Mouse (Mus musculus): Measurements from ENCODE around the gene Fhod1. TPM values are rescaled to one million over a fixed set of nuclear protein-coding genes. Genes with fewer than 3 reads are reported as not detected.

Fhod1 gene
- polyA plus RNA-seq (2017; shearing (Covaris generic)) = 1 to 10 TPM; 1.0 to 1.8 TPM

DNA sequence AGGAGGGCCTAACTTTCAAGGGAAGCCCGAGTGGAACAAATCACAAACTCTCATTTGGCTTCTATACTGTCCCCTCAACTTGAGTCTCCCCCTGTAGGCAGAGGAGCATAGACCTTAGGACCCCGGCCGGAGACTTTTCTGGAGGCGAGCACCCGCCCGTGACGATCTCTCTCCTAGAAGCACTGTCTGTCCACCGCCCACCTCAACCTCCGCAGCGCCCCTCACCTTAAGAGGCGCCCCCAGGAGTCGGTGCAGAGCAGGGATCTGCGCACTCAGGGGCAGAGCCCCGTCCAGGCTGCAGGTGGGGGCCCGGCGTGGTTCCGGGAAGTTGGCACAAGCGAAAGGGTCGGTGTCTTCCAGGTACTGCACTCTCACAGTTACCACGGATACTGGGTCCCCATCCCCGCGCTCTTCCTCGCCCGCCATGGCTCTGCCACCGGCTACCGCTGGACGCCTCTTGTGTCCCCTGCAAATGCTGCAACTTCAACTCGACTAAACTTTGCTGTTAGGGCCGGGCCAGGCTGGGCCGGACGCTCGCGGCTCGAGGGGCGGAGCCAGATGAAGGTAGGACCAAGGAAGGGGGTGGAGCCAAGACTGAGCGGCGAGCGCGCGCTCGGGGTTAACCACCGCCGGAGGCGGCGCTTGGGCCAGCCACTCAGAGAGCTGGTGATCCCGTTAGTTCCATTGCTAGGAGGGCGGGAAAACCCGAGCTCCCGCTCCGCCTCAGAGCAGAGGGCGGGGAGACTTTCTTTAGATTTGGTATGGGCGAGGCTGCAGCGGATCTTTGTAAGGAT is at the start of gene Fhod1:
Gene Fhod1 (minus strand): TSS at position 526 of the 794 bp plus-strand sequence.

DNA sequence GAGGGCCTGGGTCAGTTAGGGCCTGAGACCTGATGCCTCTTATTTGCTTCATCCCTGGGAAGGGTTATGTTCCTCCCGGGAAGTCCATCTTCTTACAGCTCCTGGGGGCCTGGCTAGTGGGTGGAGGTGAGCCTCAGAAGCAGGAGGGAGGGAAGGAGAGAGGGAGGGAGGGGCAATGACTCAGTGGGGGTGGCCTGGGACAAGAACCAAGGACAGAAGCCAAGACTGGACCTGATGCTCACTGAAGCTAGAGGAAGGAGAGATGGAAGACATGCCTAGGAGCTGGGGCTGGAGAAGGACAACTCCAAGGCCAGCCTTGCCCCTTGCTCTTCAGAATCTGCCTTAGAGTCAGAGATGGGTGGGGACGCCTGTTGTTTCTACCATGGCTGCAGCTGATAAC is 25.3 kb upstream of the Fhod1 start, which contains the start of gene Plekhg4:
Gene Plekhg4 (plus strand): TSS at position 243 of the 400 bp plus-strand sequence.

DNA sequence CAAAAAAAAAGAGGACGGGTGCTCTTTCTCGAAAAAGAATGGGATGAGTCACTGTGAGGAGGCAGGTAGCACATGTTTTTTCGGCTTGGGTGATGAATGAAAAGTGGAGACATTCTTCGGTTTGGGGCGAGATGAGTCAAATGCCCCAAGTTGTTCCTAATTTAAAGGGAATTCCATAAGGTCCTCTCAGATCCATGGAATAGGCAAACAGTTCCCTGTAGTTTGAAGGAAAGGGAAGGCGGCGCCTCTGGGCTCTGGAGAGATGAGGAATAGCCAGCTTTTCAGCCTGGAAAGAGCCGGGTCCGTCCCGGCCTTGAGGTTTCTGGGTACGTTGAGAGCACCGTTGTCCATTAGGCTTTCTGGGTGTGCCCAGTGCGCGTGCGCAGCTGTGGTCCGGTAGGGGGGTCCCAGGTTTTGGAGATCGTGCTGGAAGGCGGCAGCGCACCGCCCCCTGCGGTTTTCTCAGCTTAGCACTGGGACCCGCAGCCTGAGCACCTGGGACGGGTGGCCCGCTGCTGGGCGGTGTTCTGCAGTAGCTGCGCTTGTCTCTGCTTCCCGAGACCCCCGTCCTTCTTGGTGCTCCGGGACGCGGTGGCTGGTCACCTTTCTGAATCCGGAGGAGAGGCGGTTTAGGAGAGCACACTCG is 820 bp upstream of the Fhod1 start, which contains the start of gene Slc9a5:
Gene Slc9a5 (plus strand): TSS at position 394 of the 646 bp plus-strand sequence.

DNA sequence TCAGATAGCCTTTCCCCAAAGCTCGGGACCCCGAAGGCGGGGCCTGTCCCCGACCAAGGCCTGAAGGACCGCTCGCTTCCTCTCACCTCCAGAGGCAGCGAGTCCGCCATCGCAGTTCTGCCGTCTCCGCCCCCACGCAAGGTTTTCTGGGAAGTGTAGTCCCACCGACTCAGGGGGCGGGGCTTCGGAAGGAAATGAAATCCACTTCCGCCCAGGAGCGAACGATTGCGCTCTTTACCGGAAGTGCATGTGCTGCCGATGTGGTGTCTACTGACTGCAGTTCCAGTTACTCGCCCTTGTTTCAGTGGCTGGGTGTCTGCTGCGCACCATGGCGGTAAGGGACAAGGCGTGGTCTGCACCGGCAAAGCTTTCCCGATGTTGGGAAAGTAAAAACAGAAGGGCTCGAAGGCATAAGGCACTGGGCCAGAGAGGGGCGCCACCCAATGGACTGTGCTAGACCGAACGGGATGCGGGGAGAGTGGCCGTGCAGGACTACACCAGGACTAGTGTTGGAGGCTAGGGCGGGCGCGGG is 21.5 kb downstream of the Fhod1 start, which contains the start of the genes Lrrc29 and Tmem208:
Gene Lrrc29 (minus strand): TSS at position 138 of the 532 bp plus-strand sequence.
Gene Tmem208 (plus strand): TSS at position 214 of the 532 bp plus-strand sequence.

DNA sequence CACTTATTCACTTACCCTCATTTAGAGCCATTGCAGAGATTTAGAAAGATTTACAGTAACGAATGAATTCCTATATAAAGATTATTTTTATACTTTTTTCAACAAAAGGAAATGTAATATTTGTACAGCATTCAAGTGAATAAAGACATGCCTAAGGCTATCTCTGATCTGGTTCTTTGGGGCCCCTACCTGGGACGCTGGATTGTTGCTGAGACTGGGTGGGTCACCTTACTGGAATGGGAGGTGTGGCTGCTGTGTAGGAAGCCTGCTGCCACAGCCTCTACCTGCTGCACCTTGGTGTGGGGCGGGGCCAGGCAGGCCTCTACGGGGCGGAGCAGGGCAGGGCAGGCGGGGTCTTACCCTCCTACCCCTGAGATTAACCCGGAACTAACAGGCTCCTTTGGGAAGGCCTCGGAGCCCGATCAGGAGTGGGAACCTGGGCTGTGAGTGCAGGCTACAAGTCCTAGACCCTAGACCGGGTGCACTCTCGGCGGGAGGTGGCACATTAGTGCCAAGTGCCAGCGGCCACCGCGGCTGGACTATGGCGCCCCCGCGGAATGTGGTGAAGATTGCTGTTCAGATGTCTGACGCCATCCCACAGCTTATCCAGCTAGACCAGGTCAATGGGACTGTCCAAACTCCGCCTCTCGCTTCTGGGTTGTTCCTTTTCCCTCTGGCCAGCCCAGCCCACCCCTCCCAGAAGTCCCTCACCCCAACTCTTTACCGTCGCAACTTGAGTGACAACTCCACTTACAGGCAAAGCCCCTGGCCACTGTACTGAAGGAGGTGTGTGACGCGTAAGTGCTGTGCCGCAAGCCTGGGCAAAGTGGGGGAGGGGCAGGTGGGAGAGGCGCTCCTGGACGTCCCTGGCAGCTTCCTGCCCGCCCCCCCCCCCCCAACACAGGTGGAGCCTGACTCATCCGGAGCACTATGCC is 42.3 kb downstream of the Fhod1 start, which contains the start of gene Elmo3:
Gene Elmo3 (plus strand): TSS at position 391 of the 935 bp plus-strand sequence.

DNA sequence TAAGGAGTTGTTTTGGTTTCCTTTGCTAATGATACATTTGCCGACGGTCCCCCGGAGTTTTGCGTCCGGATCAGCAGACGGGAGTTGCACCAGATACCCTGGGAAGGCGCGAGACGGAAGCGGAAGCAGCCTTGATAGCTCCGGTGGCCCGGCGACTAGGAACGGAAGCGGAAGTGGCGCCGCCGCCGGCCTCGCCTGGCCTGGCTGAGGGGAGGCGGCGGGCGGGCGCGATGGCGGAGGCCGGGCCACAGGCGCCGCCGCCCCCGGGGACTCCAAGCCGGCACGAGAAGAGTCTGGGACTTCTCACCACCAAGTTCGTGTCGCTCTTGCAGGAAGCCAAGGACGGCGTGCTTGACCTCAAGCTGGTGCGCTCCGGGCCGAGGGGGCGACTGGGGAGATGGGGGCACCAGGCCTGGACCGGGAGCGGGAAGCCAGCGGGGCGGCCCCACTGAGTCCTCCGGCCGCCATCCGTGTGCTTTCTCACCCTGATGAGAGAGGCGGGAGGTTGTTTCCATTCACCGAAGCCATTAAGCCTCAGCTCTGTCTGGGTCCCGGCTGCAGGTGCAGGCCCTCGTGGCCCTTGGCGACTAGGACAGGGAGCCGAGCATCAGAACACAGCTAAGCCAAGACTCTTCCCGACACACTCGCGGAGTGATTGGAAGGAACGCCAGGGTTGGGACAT is 50.1 kb downstream of the Fhod1 start, which contains the start of gene E2f4:
Gene E2f4 (plus strand): TSS at position 153 of the 682 bp plus-strand sequence.

DNA sequence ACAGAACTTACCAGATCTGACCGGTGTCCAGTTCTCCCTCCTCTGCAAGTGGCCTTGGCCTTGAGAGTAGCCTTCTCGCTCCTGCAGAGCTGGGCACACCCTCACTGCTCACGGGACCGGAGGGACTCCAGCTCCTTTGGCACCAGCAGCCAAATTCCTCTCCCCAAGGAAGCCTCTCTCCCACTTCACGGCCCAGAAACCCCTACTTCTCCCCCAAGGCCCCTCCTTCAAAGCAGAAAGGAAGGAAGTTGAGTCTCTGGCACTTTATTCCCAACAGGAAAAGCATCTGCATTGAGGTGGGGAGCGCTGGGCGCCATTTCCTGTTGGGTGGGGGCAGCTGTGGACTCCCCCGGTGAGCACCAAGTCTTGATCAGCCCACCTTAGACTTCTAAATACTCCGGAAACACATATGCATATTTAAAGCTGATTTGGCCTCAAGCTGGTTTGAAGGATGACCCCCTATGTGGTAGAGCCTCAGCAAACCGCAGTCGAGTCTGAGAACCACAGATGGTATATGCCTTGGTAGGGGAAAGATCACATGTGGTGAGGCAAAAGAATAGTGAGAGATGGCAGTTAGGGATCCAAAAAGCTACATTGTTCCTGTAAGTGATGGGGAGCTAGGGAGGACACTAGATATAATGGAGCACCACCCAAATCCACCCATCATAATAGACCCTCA is 51.7 kb downstream of the Fhod1 start, which contains the start of gene Exoc3l:
Gene Exoc3l (minus strand): TSS at position 207 of the 679 bp plus-strand sequence.

DNA sequence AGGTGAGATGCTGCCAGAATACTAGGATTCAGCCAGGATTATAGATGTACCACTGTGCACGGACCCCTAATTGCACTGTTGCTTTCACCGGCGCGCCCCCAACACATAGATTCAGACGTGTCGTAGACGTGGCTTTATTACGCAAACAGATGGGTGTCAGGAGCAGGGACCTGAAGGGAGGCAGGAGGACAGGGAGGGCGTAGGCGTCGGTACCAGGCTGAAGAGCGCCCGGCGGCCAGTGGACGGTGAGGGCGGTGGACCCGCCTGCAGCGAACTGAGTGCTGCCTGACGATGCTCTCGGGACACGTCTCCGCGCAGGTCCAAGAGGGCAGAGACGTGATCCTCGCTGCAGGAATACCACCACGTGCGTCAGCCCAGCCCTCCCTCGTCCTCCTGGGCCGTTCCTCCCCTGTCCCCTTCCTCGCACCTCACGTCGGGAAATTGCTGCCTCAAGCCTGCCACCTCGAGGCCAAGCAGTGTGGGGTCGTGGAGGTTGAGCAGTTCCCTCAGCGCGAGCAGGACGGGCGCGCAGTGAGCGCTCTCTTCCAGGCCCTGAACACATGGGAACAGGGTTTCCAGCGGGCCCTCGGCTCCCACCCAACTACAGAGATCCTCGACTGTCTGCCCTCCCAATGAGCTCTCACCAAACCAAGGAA is 57.8 kb downstream of the Fhod1 start, which contains the start of gene 4931428F04Rik:
Gene 4931428F04Rik (minus strand): TSS at position 60 of the 656 bp plus-strand sequence.

Other genes starting within 250 kb of the Fhod1 start
- 1 to 10 TPM in 1 of 2 experiments, under 1 TPM in 1; 0.31 to 1.2 TPM for gene Ces4a, start 216.2 kb downstream of the Fhod1 start, polyA plus RNA-seq (2017; shearing (Covaris generic))
- gene Cbfb, start 177.3 kb downstream of the Fhod1 start, polyA plus RNA-seq (2017; shearing (Covaris generic)) = 100 to 1,000 TPM; 106 to 136 TPM
- gene D230025D16Rik, start 122.8 kb downstream of the Fhod1 start, polyA plus RNA-seq (2017; shearing (Covaris generic)) = 10 to 100 TPM; 26.1 to 30.7 TPM
- gene B3gnt9, start 92.8 kb downstream of the Fhod1 start, polyA plus RNA-seq (2017; shearing (Covaris generic)) = 1 to 10 TPM; 1.7 to 2.5 TPM
- 10 to 100 TPM; 66.5 to 74.3 TPM for gene Tradd, start 83.3 kb downstream of the Fhod1 start, polyA plus RNA-seq (2017; shearing (Covaris generic))
- 10 to 100 TPM; 23.3 to 29.8 TPM for gene Fbxl8, start 83.3 kb downstream of the Fhod1 start, polyA plus RNA-seq (2017; shearing (Covaris generic))
- 1 to 10 TPM in 1 of 2 experiments, under 1 TPM in 1; 0.88 to 1.1 TPM for gene Hsf4, start 78.2 kb downstream of the Fhod1 start, polyA plus RNA-seq (2017; shearing (Covaris generic))
- gene Nol3, start 71.8 kb downstream of the Fhod1 start, polyA plus RNA-seq (2017; shearing (Covaris generic)) = 1 to 10 TPM in 1 of 2 experiments, not detected in 1; 1.6 TPM
- 1 to 10 TPM; 1.9 to 4.2 TPM for gene 4931428F04Rik, start 58.1 kb downstream of the Fhod1 start, polyA plus RNA-seq (2017; shearing (Covaris generic))
- gene Exoc3l, start 51.9 kb downstream of the Fhod1 start, polyA plus RNA-seq (2017; shearing (Covaris generic)) = 1 to 10 TPM; 2.0 to 2.1 TPM
- gene E2f4, start 50.3 kb downstream of the Fhod1 start, polyA plus RNA-seq (2017; shearing (Covaris generic)) = 100 to 1,000 TPM; 150 to 169 TPM
- 10 to 100 TPM in 1 of 2 experiments, 1 to 10 TPM in 1; 7.2 to 14.4 TPM for gene Elmo3, start 42.4 kb downstream of the Fhod1 start, polyA plus RNA-seq (2017; shearing (Covaris generic))
- 1 to 10 TPM; 1.9 to 2.7 TPM for gene Lrrc29, start 21.7 kb downstream of the Fhod1 start, polyA plus RNA-seq (2017; shearing (Covaris generic))
- 100 to 1,000 TPM; 128 to 130 TPM for gene Tmem208, start 21.6 kb downstream of the Fhod1 start, polyA plus RNA-seq (2017; shearing (Covaris generic))
- under 1 TPM; 0.28 to 0.60 TPM for gene Slc9a5, start 890 bp upstream of the Fhod1 start, polyA plus RNA-seq (2017; shearing (Covaris generic))
- 1 to 10 TPM in 1 of 2 experiments, not detected in 1; 1.1 TPM for gene Plekhg4, start 25.3 kb upstream of the Fhod1 start, polyA plus RNA-seq (2017; shearing (Covaris generic))
- 1 to 10 TPM in 1 of 2 experiments, under 1 TPM in 1; 0.65 to 1.3 TPM for gene Kctd19, start 65.5 kb upstream of the Fhod1 start, polyA plus RNA-seq (2017; shearing (Covaris generic))
- gene Lrrc36, start 65.6 kb upstream of the Fhod1 start, polyA plus RNA-seq (2017; shearing (Covaris generic)) = under 1 TPM in 1 of 2 experiments, not detected in 1; 0.53 TPM
- under 1 TPM in 1 of 2 experiments, not detected in 1; 0.64 TPM for gene Tppp3, start 123.6 kb upstream of the Fhod1 start, polyA plus RNA-seq (2017; shearing (Covaris generic))
- 1 to 10 TPM; 4.3 to 6.1 TPM for gene Zdhhc1, start 148.9 kb upstream of the Fhod1 start, polyA plus RNA-seq (2017; shearing (Covaris generic))
- not detected for gene Hsd11b2, start 170.8 kb upstream of the Fhod1 start, polyA plus RNA-seq (2017; shearing (Covaris generic))
- gene Atp6v0d1, start 218.1 kb upstream of the Fhod1 start, polyA plus RNA-seq (2017; shearing (Covaris generic)) = 10 to 100 TPM; 38.3 to 39.1 TPM